Mouse (Mus musculus) lung, postnatal 25 days (tissue): ENCODE measurements around the gene Pstpip1.

Experiments used
- DNase-seq: peaks from one replicate; pipeline ENCODE4 v3.0.0; 2022; ENCODE audit warnings: low spot score

The Pstpip1 gene

DNA sequence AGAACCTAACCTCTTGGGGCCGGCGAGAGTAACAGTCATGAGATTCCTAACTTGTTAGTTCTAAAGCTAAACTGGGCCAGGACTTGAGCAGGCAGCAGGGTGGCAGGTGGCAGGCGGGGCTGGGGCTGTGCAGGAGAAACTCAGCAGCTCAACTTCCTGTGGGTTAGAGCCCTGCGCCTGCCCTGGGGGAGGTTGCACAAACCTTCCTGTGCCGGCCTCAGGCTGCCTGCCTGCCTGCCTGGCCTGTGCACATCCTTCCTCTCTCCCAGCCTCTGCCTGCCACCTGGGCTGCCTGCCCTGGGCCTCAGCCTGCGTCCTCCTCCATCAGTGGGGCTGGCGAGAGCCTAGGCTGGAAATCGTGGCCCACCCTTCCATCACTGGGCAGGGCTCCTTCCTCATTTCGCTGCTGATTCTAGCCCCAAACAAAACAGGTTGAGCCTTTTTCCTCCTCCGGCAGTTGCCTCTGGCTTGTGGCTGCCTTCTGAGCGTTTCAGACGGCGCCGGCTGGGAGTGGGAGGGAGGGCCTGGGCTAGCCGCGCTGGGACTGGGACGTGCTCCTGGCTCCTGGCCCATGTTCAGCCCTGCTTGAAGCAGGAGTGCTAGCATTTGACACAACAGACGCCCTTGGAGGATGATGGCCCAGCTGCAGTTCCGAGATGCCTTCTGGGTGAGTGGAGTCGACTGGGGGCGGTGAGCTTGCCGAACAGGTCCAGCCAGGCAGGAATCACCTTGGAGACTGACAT, at the start of gene Pstpip1:
TSS of gene Pstpip1 (plus strand) at position 185 of the 743 bp plus-strand sequence.
- peak; percentile 60 for DNase-seq

DNA sequence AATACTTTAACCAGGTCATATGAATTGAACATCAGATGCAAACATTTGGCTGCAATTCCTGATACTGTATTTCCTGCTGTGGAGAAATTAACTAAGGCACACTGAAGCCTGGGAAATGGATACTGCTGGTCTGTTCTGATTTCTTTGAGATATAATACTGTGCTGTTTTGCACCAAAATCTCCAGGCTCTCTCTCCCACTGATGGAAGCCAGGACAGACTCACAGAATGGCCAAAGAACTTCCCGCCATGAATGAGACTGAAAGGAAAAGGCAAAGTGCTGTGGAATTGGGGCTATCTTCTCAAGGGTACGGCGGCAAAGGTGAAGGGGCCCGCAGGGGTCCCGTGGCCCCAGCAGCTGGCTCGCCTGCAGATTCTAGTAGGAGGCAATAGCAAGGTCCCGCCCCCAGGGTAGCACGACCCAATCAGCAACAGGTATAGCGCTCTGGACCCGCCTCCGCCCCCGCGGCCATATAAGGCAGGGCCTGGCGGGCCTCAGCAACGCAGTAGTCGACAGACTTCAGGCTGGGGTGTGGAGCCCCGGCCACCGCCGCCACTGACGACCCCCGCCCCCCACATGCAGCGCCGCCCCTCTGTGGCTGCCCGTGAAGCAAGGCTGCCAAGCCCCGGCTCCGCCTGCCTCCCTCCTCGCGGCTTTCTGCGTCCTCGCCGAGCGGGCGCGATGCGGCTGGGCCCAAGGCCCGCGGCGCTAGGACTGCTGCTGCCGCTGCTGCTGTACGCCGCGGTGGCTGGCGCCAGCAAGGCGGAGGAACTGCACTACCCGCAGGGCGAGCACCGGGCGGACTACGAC, 48.2 kb upstream of the Pstpip1 start, which contains the start of gene Rcn2:
TSS of gene Rcn2 (plus strand) at position 474 of the 809 bp plus-strand sequence.
- peak; percentile 96 for DNase-seq

GRCm38 (mm10) chr9:56042181-56042621, 47.6 kb upstream of the Pstpip1 start:
- no peak for DNase-seq

GRCm38 (mm10) chr9:56053796-56054195, 36.0 kb upstream of the Pstpip1 start:
- no peak for DNase-seq

DNA sequence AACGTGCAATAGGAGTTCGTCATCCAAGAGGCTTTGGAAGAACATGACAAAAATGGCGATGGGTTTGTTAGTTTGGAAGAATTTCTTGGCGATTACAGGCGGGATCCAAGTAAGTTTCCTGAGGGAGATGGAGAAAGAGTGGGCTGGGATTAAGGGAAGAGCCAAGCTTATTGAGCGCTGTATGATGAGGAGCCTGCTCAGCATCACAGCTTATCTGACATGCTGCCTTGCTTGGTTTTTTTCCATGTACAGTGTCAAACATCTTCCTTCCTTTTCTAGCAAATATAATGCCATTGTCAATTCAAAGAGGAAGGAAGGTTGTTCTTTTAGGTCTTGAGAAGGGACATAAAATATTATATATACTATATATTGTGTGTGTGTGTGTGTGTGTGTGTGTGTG, 33.6 kb upstream of the Pstpip1 start:
- DNase-seq: no peak

DNA sequence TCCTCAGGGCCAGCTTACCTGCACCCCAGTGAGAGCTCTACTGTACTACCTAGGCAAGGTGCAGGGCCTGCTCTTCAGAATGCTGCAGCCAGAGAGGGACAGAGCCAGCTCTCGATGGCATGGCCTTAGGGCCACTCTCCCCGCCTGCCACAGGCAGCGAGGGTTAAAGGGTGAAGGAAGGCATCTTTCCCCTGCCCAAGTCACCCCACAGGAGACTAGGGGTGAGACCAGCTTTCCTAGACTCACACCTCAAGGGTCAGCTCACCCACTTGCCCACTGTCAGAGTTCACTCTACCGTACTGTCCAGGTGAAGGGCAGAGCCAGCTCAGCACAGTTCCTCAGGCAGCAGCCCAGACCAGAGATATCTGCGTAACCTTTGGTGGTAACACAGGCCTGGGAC, 27.4 kb upstream of the Pstpip1 start:
- no peak for DNase-seq

- DNase-seq: no peak
Observed at GRCm38 (mm10) chr9:56065011-56065410, 24.8 kb upstream of the Pstpip1 start.

GRCm38 (mm10) chr9:56067964-56068363, 21.8 kb upstream of the Pstpip1 start:
- DNase-seq: no peak

- DNase-seq: no peak
Observed at GRCm38 (mm10) chr9:56068630-56069029, 21.1 kb upstream of the Pstpip1 start.

DNA sequence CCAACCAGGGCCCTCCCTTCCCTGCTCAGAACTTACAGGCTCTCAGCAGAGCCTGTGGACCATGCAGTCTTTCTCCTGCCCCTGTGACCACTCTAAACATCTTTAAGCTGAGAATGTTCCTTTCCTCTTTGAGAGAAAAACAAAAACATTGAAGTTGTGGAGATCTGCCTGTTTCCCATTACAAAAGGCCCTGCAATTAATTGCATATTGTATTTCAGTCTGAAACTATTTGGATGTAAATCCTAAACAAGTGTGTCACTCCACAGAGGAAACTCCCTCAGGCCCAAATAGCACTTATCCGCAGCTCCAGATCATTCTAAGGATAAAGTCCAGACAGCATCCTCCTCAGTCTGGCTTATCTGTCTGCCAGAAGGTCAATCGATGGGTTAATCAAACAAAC, 16.9 kb upstream of the Pstpip1 start:
- DNase-seq: no peak

DNA sequence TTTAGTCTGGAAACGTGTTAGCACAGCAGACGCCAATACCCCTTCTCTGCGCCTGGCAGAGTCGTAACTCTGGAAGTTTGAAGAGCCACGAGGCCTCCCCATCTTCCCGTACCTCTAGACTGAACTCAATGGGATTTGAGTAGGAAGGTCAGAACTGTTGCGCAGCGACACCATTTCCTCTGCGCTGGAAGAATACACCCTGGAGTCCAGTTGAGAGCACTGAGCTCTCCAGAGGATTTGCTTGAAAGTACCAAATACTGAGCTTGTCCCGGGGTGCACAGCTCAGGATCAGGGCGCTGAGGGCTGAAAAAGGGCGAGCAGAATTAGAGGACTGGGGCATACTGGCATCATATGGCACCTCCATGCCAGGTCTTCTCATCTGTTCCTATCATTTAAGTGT, 14.9 kb upstream of the Pstpip1 start:
- no peak for DNase-seq

DNA sequence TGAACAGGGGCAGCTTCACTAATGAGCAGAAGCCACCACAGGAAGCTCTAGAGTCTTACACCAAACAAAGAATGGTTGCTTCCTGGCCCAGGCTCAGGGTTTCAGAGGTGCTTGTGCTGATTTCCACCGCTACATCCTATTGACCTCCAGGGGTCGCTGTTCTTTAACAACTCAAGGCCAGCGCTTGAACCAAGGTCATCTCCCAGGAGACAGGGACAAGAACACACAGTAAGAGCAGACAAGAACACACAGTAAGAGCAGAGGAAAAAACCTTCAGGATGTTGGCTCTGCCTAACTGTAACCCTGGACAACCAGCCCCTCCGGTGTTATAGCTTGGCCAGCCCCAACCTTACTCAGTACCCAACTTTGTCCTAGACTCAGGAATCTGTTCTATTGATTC, 14.5 kb upstream of the Pstpip1 start:
- DNase-seq: peak; percentile 81

GRCm38 (mm10) chr9:56075901-56076620, 13.7 kb upstream of the Pstpip1 start:
- peak; percentile 46 for DNase-seq

DNA sequence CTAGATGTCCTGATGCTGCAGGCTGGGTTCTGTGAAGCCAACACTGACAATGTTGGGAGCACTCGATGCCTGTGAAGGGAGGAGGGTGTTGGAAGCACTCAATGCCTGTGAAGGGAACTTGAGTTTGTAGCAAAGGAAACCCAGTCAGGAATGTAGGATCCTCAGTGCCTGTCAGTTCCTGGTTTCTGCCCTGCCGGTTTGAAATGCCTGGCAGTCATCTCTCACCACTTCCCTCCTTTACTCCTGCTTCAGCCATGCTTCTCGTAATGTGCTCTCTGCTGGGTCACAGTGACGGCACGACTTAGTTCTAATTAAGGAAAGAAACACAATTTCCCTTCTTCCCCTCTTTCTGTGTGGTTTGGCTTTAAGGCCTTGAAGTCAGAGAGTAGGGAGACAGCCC, 10.2 kb upstream of the Pstpip1 start:
- no peak for DNase-seq

DNA sequence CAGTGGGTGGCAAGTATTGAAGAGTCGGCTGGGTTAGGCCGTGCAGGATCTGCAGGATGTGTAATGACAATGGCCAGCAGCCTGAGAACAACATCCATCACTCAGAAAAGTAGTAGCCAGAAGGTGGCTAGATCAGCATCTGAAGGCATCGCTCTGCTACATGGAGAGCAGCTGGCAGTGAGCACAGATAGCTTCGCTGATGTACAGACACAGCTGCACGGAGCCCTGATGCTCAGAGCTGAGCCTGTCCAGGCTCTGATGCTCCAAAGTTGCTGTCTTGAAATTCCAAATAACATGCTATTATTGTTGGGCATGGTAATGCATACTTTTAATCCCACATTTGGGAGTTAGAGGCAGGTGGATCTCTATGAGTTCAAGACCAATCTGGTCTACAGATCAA, 3.2 kb upstream of the Pstpip1 start:
- DNase-seq: no peak

- DNase-seq: no peak
Observed at GRCm38 (mm10) chr9:56090546-56091225, 924 bp downstream of the Pstpip1 start.

GRCm38 (mm10) chr9:56092102-56092501, 2.3 kb downstream of the Pstpip1 start:
- DNase-seq: no peak

GRCm38 (mm10) chr9:56097584-56098298, 8.0 kb downstream of the Pstpip1 start:
- no peak for DNase-seq

GRCm38 (mm10) chr9:56100041-56100522, 10.3 kb downstream of the Pstpip1 start:
- DNase-seq: no peak

DNA sequence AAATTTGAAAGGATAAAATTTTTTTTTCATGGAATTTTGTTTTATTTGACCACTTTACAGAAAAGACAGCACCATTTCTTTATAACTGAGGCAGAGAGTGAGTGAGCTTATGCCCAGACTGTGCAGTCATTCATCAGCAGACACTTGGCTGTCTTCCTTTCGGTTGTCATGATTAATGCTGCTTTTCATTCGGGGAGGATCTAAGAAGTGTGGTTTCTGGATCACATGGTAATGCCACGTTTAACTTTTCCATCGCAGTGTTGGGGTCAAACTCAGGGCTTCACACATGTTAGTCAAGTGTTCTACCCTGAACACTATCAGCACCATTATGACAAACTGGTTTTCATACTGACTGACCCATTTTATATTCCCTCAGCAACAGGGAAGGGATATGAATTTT, 11.3 kb downstream of the Pstpip1 start:
- no peak for DNase-seq

DNA sequence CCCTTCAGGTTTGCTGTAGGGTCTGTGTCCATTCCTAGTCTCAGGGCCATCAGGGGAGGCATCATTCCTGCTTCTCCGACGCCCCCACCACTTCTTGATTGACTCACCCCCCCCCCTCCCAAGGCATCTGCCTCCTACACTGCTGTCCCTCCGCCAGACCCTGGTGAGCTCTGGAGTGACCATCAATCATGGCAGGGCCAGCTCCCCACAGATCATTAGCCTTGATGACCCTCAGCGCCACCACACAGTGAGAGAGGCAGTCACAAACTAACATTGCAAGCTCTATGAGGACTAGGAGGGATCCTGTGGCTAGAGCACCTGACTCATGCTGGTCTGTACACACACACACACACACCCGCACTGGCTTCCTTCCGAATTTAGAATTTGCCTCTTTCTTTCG, 15.2 kb downstream of the Pstpip1 start:
- no peak for DNase-seq
